Mouse (Mus musculus): ENCODE measurements around the gene Lmnb2. TPM values are rescaled to one million over a fixed set of nuclear protein-coding genes. Genes with fewer than 3 reads are reported as not detected.

Gene Lmnb2
- total RNA-seq, 2 experiments from 2014 or later = 15.5 to 17.2 TPM

Other genes with a start within 250 kb of the Lmnb2 start
- 100 to 1,000 TPM; 105 TPM for gene Mknk2, start 240.1 kb downstream of the Lmnb2 start, total RNA-seq (2021)
- gene Mob3a, start 216.3 kb downstream of the Lmnb2 start, total RNA-seq (2021) = 10 to 100 TPM; 12.5 to 13.0 TPM
- 1 to 10 TPM; 3.2 to 4.6 TPM for gene Izumo4, start 216.1 kb downstream of the Lmnb2 start, total RNA-seq (2021)
- 10 to 100 TPM; 47.8 to 53.8 TPM for gene Ap3d1, start 176.0 kb downstream of the Lmnb2 start, total RNA-seq (2021)
- 10 to 100 TPM; 75.6 to 76.8 TPM for gene Dot1l, start 163.0 kb downstream of the Lmnb2 start, total RNA-seq (2021)
- gene Sf3a2, start 120.0 kb downstream of the Lmnb2 start, total RNA-seq (2021) = 10 to 100 TPM; 46.0 to 51.7 TPM
- 10 to 100 TPM; 36.2 to 37.1 TPM for gene Plekhj1, start 119.6 kb downstream of the Lmnb2 start, total RNA-seq (2021)
- 1 to 10 TPM in 1 of 2 experiments, under 1 TPM in 1; 0.61 to 1.0 TPM for gene Amh, start 113.0 kb downstream of the Lmnb2 start, total RNA-seq (2021)
- 1 to 10 TPM in 1 of 2 experiments, under 1 TPM in 1; 0.62 to 1.6 TPM for gene Jsrp1, start 104.7 kb downstream of the Lmnb2 start, total RNA-seq (2021)
- gene Oaz1, start 91.6 kb downstream of the Lmnb2 start, total RNA-seq (2021) = 1,000 to 10,000 TPM; 1,002 to 1,049 TPM
- 1 to 10 TPM; 1.8 to 2.5 TPM for gene Lingo3, start 74.2 kb downstream of the Lmnb2 start, total RNA-seq (2021)
- gene Lsm7, start 63.0 kb downstream of the Lmnb2 start, total RNA-seq (2021) = 10 to 100 TPM; 29.9 to 35.0 TPM
- gene Sppl2b, start 63.0 kb downstream of the Lmnb2 start, total RNA-seq (2021) = 10 to 100 TPM; 23.4 to 24.8 TPM
- not detected for gene Tmprss9, start 46.4 kb downstream of the Lmnb2 start, total RNA-seq (2021)
- 100 to 1,000 TPM; 162 to 169 TPM for gene Timm13, start 17.3 kb downstream of the Lmnb2 start, total RNA-seq (2021)
- 1 to 10 TPM; 6.4 to 9.5 TPM for gene Gadd45b, start 11.8 kb upstream of the Lmnb2 start, total RNA-seq (2021)
- gene Gng7, start 96.7 kb upstream of the Lmnb2 start, total RNA-seq (2021) = under 1 TPM; 0.38 to 0.47 TPM
- not detected for gene Diras1, start 107.4 kb upstream of the Lmnb2 start, total RNA-seq (2021)
- 1 to 10 TPM; 7.6 to 7.8 TPM for gene Slc39a3, start 119.2 kb upstream of the Lmnb2 start, total RNA-seq (2021)
- 100 to 1,000 TPM; 102 to 103 TPM for gene Sgta, start 141.9 kb upstream of the Lmnb2 start, total RNA-seq (2021)
- gene Thop1, start 151.8 kb upstream of the Lmnb2 start, total RNA-seq (2021) = 10 to 100 TPM; 14.5 to 15.5 TPM
- 1 to 10 TPM; 1.8 to 2.3 TPM for gene Creb3l3, start 180.6 kb upstream of the Lmnb2 start, total RNA-seq (2021)
- gene Map2k2, start 187.7 kb upstream of the Lmnb2 start, total RNA-seq (2021) = 100 to 1,000 TPM; 134 to 141 TPM
- 10 to 100 TPM; 37.0 to 43.0 TPM for gene Zbtb7a, start 217.0 kb upstream of the Lmnb2 start, total RNA-seq (2021)
- gene Pias4, start 249.7 kb upstream of the Lmnb2 start, total RNA-seq (2021) = 10 to 100 TPM; 17.5 to 18.6 TPM